16 mouse cellular contexts compared by ENCODE assay signal in the genomic region with DNA sequence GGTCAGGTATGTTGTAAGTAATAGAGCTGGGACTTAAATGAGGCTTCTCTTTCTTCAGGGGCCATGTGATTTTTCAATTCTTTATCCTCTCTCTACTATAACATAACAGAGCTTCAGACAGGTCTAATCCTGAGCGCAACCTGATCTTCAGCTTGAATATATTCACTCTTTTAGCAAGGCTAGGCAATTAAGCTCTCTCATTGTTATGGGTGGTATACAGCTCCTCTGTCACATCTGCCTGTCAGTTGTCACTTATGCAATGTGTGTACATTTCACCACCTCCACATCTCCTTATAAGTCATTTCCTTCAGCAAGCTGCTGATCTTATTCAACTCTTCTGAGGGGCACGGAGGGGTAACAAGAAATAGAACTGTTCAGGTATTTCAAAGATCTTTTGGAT.
"Had no signal": no experiment of that assay in that cellular context is flagged by ENCODE, and none has a peak within 500 bp of the region (broad histone marks: within the 10 kb centered on the region; RNA-seq: fewer than 3 reads in every experiment).

No protein-coding gene starts in this region.

- H3K4me2 ChIP-seq: neural tube, embryonic 13.5 days; neural tube, embryonic 15.5 days; stomach, embryonic 15.5 days had no signal

- H3K4me3 ChIP-seq: neural tube, embryonic 13.5 days; neural tube, embryonic 15.5 days; stomach, embryonic 15.5 days had no signal

- H3K4me1 ChIP-seq: neural tube, embryonic 13.5 days; neural tube, embryonic 15.5 days; stomach, embryonic 15.5 days had no signal

- H3K27me3 ChIP-seq: neural tube, embryonic 13.5 days; neural tube, embryonic 15.5 days; stomach, embryonic 15.5 days had no signal

- H3K27ac ChIP-seq: neural tube, embryonic 13.5 days; neural tube, embryonic 15.5 days; stomach, embryonic 15.5 days; stomach, postnatal 0 days had no signal

- DNase-seq: retina, postnatal 1 day; right cerebral cortex, adult 18-20 months; right cerebral cortex, postnatal 14 days; right cerebral cortex, postnatal 25 days; right cerebral cortex, postnatal 4 days; spleen, adult 18-20 months; thymus, adult 18-20 months; thymus, adult 2 months; thymus, postnatal 14 days; thymus, postnatal 25 days; thymus, postnatal 36 days; thymus, postnatal 4 days had no signal

- H3K36me3 ChIP-seq: neural tube, embryonic 13.5 days; neural tube, embryonic 15.5 days; stomach, embryonic 15.5 days had no signal

- H3K9me3 ChIP-seq: neural tube, embryonic 13.5 days; neural tube, embryonic 15.5 days; stomach, embryonic 15.5 days had no signal

- H3K9ac ChIP-seq: neural tube, embryonic 13.5 days; neural tube, embryonic 15.5 days; stomach, embryonic 15.5 days had no signal
